ENCODE assay signal across 9 mouse cellular contexts in genomic region chr7:112662398-112663313, GRCm38 (mm10). TPM values are rescaled to one million over a fixed set of nuclear protein-coding genes. Genes with fewer than 3 reads are reported as not detected.
DNase-seq lines count a peak whose midpoint lies in the region; ATAC-seq and TF ChIP-seq lines count a peak whose summit lies in the region.
"Had no signal": no experiment of that assay in that cellular context is flagged by ENCODE, and none has a peak within 500 bp of the region (broad histone marks: within the 10 kb centered on the region; RNA-seq: fewer than 3 reads in every experiment).

No protein-coding gene starts in this region.

- H3ac ChIP-seq in myocyte (ENCODE audit: control insufficient read depth, insufficient read length) = no peak overlapping the region

- TF ChIP-seq CTCF in layer of hippocampus, adult 2 months (conservative IDR thresholded peaks at IDR 0.05) = no peak

- no peaks in the 10 kb centered on the region for H3K36me3 ChIP-seq in hindbrain, embryonic 13.5 days
- no peaks in the 10 kb centered on the region for H3K36me3 ChIP-seq in myocyte (ENCODE audit: control insufficient read depth, insufficient read depth)

- WGBS in hindbrain, embryonic 13.5 days = 69% methylated on average over 12 of the region's 12 CpGs

- H3K4me2 ChIP-seq in hindbrain, embryonic 13.5 days = no peak overlapping the region
- peak overlapping the region; percentile 89 for H3K4me2 ChIP-seq in myocyte (ENCODE audit: low read depth)

- peak overlapping the region; percentile 36 for H3K27ac ChIP-seq in layer of hippocampus, adult 2 months
- 0 out of 2 replicates have a peak overlapping the region, but pooled peaks have one; percentile 55 for H3K27ac ChIP-seq in hindbrain, embryonic 13.5 days

- H3K79me2 ChIP-seq in myocyte (ENCODE audit: control insufficient read depth, insufficient read depth) = no peaks in the 10 kb centered on the region

- H3K4me1 ChIP-seq in hindbrain, embryonic 13.5 days (replicated peaks) = peaks cover 19% of the 10 kb centered on the region

- TF ChIP-seq POLR2A in myocyte (IDR thresholded peaks at IDR 0.05; ENCODE audit: insufficient read length, low read depth) = no peak

- H3K9ac ChIP-seq in hindbrain, embryonic 13.5 days = no peak overlapping the region

- DNase-seq in adrenal gland, adult (ENCODE audit: inconsistent age in 2 of 2, low spot score in 1 of 2) = peak; percentile 82 to 91
- no peak for DNase-seq in adrenal gland, postnatal 4 days (ENCODE audit: low spot score in 2 of 2)
- DNase-seq in layer of hippocampus, adult 2 months (ENCODE audit: low spot score in 2 of 2) = no peak
- DNase-seq in layer of hippocampus, postnatal 10 days (ENCODE audit: low spot score in 2 of 2) = no peak
- no peak for DNase-seq in spleen, adult 18-20 months
- DNase-seq in thymus, postnatal 14 days = no peak
- DNase-seq: thymus, postnatal 4 days had no signal

- H3K4me3 ChIP-seq in layer of hippocampus, adult 2 months = no peak overlapping the region
- H3K4me3 ChIP-seq in hindbrain, embryonic 13.5 days = no peak overlapping the region
- H3K4me3 ChIP-seq in myocyte = peak overlapping the region; percentile 16

- ATAC-seq in hindbrain, embryonic 13.5 days (ENCODE audit: low FRiP score) = no peak

- H3K27me3 ChIP-seq in hindbrain, embryonic 13.5 days = no peaks in the 10 kb centered on the region
- no peaks in the 10 kb centered on the region for H3K27me3 ChIP-seq in myocyte (ENCODE audit: control insufficient read depth, insufficient read depth, insufficient read length)

- no peaks in the 10 kb centered on the region for H3K9me3 ChIP-seq in hindbrain, embryonic 13.5 days

TF ChIP-seq in myocyte, 11 proteins besides CTCF, POLR2A, EP300 and RAD21:
- TF ChIP-seq REST (IDR thresholded peaks at IDR 0.05; ENCODE audit: insufficient read depth, insufficient read length) (no peak), E2F4 (IDR thresholded peaks at IDR 0.05; ENCODE audit: insufficient read depth) (no peak), MYOD1 (IDR thresholded peaks at IDR 0.05; ENCODE audit: control insufficient read depth in 1 of 3, insufficient read length in 2 of 3, low read depth in 2 of 3) (no peak), POLR2AphosphoS2 (IDR thresholded peaks at IDR 0.05; ENCODE audit: insufficient read length, low read depth) (no peak), TCF12 (IDR thresholded peaks at IDR 0.05; ENCODE audit: insufficient read depth, poor library complexity, severe bottlenecking) (no peak), CEBPB (IDR thresholded peaks at IDR 0.05; ENCODE audit: insufficient read depth, poor library complexity, severe bottlenecking) (no peak), USF1 (IDR thresholded peaks at IDR 0.05; ENCODE audit: low read depth) (no peak), MYOG (IDR thresholded peaks at IDR 0.05; ENCODE audit: control insufficient read depth in 1 of 3, insufficient read depth in 1 of 3, insufficient read length in 2 of 3, low read depth in 2 of 3) (no peak), TCF3 (IDR thresholded peaks at IDR 0.05; ENCODE audit: insufficient read length, low read depth) (no peak), MAX (IDR thresholded peaks at IDR 0.05; ENCODE audit: low read depth) (no peak), SRF (IDR thresholded peaks at IDR 0.05; ENCODE audit: control insufficient read depth, insufficient read length, low read depth) (no peak)

RNA-seq across cellular contexts. Expression of gene Tead1, which starts 16.5 kb away (rescaled TPM):
- 10 to 100 TPM; 66.2 to 74.8 TPM for total RNA-seq in adrenal gland, postnatal 4 days (2021)
- 10 to 100 TPM; 23.9 to 29.0 TPM for total RNA-seq in layer of hippocampus, adult 2 months (2021)
- total RNA-seq in layer of hippocampus, postnatal 10 days (2021) = 10 to 100 TPM; 32.2 to 33.0 TPM
- 20.5 and 21.5 TPM in 2 replicates for polyA plus RNA-seq in hindbrain, embryonic 13.5 days (2015; fragmentation: Nextera tagmentation; extraction: Ambion mirVana)
- polyA plus RNA-seq in myocyte (2012; fragmentation: generic; extraction: Trizol) = 18.8 TPM

Comparison
In these comparisons a context has a peak if more than half of its experiments do, and no peak if none do; other contexts are left out.
1. DNase-seq: peak in adrenal gland, adult (2 of 2); none in adrenal gland, postnatal 4 days (0 of 2), layer of hippocampus, adult 2 months (0 of 2), layer of hippocampus, postnatal 10 days (0 of 2), spleen, adult 18-20 months (0 of 2) and thymus, postnatal 14 days (single experiment).